Mouse (Mus musculus): ENCODE data around the gene Nop56. TPM values are rescaled to one million over a fixed set of nuclear protein-coding genes. Genes with fewer than 3 reads are reported as not detected.
A peak's percentile ranks its signal among the peaks of the same experiment; 100 is the strongest.

Gene Nop56
- polyA plus RNA-seq, 1 experiment: 15.5 TPM

DNA sequence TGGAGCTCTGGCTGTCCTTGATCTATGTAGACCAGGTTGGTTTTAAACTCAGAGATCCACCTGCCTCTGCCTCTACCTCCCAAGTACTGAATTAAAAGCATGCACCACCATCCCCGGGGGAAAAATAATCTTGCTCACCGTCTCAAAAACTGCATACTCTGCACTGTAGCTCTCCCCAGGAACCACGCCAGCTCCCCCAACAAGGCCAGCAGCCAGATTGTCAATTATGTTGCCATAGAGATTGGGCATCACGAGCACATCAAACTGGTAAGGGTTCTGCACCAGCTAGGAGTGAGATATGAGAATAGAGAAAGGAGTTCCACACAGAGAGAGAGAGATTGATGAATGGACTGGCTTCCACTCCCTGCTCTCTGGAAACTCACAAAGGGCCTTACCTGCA is 6.6 kb downstream of the Nop56 start:
- H3K4me1 ChIP-seq (ENCODE audit: control insufficient read depth, insufficient read depth, insufficient read length, low read length): peaks cover 4% of the 10 kb centered on the region; the same call in 1 of the 2 replicates
- H3K27ac ChIP-seq (ENCODE audit: insufficient read depth, low read depth, low read length): no peak overlapping the region
- WGBS: 59% methylated on average over 4 of the region's 4 CpGs
- peaks cover 49% of the 10 kb centered on the region for H3K36me3 ChIP-seq (ENCODE audit: control insufficient read depth, insufficient read depth, low read length)
- TF ChIP-seq CTCF (IDR thresholded peaks at IDR 0.05; ENCODE audit: extremely low read depth, insufficient read length, insufficient replicate concordance, low read depth, low read length) (no peak), POLR2A (IDR thresholded peaks at IDR 0.05; ENCODE audit: low read depth, low read length) (no peak)
- no peak overlapping the region for H3K4me3 ChIP-seq (ENCODE audit: low read depth, low read length)
- no peaks in the 10 kb centered on the region for H3K27me3 ChIP-seq (ENCODE audit: control insufficient read depth, insufficient read depth, low read length)

- TF ChIP-seq POLR2A (IDR thresholded peaks at IDR 0.05; ENCODE audit: low read depth, low read length) (peak; percentile 67), CTCF (IDR thresholded peaks at IDR 0.05; ENCODE audit: extremely low read depth, insufficient read length, insufficient replicate concordance, low read depth, low read length) (no peak)
- H3K36me3 ChIP-seq (ENCODE audit: control insufficient read depth, insufficient read depth, low read length): peaks cover 29% of the 10 kb centered on the region
- under 1% methylated on average over 51 of the region's 51 CpGs for WGBS
- H3K27ac ChIP-seq (ENCODE audit: insufficient read depth, low read depth, low read length): peak within 1 kb of the TSS; percentile 79
- peaks cover 4% of the 10 kb centered on the region; the same call in 1 of the 2 replicates for H3K4me1 ChIP-seq (ENCODE audit: control insufficient read depth, insufficient read depth, insufficient read length, low read length)
- H3K27me3 ChIP-seq (ENCODE audit: control insufficient read depth, insufficient read depth, low read length): no peaks in the 10 kb centered on the region
- H3K4me3 ChIP-seq (ENCODE audit: low read depth, low read length): peak within 1 kb of the TSS; percentile 94
These were observed 9.8 kb downstream of the Nop56 start, which contains the start of gene Idh3b for GRCm38 (mm10) chr2:130283854-130284654. TSS of gene Idh3b (minus strand) at chr2:130284547.

DNA sequence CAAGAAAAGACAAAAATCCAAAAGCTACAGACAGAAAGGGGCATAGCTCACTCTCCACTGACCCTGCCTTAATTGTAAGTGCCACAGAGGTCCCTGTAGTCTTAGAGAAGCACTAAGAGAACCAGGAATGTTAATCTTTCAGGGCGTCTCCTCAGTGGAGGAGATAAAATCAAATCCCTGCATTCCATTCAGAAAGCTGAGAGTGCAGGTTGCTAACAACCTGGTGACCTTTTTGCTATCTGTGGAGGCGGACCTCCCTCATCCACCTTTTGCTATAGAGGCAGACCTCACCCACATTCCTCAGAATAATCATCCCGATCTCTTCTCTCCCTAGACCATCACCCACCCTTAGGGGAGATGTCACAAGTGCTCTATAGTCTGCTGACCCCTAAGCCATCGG is 14.9 kb downstream of the Nop56 start:
- Histone ChIP-seq H3K4me3 (ENCODE audit: low read depth, low read length) (no peak overlapping the region), H3K27ac (ENCODE audit: insufficient read depth, low read depth, low read length) (no peak overlapping the region), H3K4me1 (ENCODE audit: control insufficient read depth, insufficient read depth, insufficient read length, low read length) (no peaks in the 10 kb centered on the region), H3K27me3 (ENCODE audit: control insufficient read depth, insufficient read depth, low read length) (no peaks in the 10 kb centered on the region), H3K36me3 (ENCODE audit: control insufficient read depth, insufficient read depth, low read length) (no peaks in the 10 kb centered on the region)
- WGBS: 39% methylated on average over 4 of the region's 4 CpGs
- TF ChIP-seq CTCF (IDR thresholded peaks at IDR 0.05; ENCODE audit: extremely low read depth, insufficient read length, insufficient replicate concordance, low read depth, low read length) (no peak), POLR2A (IDR thresholded peaks at IDR 0.05; ENCODE audit: low read depth, low read length) (no peak)

GRCm38 (mm10) chr2:130291434-130291833 is 17.2 kb downstream of the Nop56 start:
- TF ChIP-seq CTCF (IDR thresholded peaks at IDR 0.05; ENCODE audit: extremely low read depth, insufficient read length, insufficient replicate concordance, low read depth, low read length): peak; percentile 80; the same call in 1 of the 2 replicates
- TF ChIP-seq POLR2A (IDR thresholded peaks at IDR 0.05; ENCODE audit: low read depth, low read length): no peak
- Histone ChIP-seq H3K4me3 (ENCODE audit: low read depth, low read length) (no peak overlapping the region), H3K36me3 (ENCODE audit: control insufficient read depth, insufficient read depth, low read length) (no peaks in the 10 kb centered on the region), H3K27me3 (ENCODE audit: control insufficient read depth, insufficient read depth, low read length) (peaks cover 21% of the 10 kb centered on the region), H3K27ac (ENCODE audit: insufficient read depth, low read depth, low read length) (no peak overlapping the region), H3K4me1 (ENCODE audit: control insufficient read depth, insufficient read depth, insufficient read length, low read length) (peaks cover 11% of the 10 kb centered on the region)
- 7% methylated on average over 8 of the region's 8 CpGs for WGBS

- Histone ChIP-seq H3K4me3 (ENCODE audit: low read depth, low read length) (no peak overlapping the region), H3K36me3 (ENCODE audit: control insufficient read depth, insufficient read depth, low read length) (no peaks in the 10 kb centered on the region), H3K27ac (ENCODE audit: insufficient read depth, low read depth, low read length) (no peak overlapping the region), H3K4me1 (ENCODE audit: control insufficient read depth, insufficient read depth, insufficient read length, low read length) (peaks cover 11% of the 10 kb centered on the region), H3K27me3 (ENCODE audit: control insufficient read depth, insufficient read depth, low read length) (peaks cover 36% of the 10 kb centered on the region)
- TF ChIP-seq POLR2A (IDR thresholded peaks at IDR 0.05; ENCODE audit: low read depth, low read length) (no peak), CTCF (IDR thresholded peaks at IDR 0.05; ENCODE audit: extremely low read depth, insufficient read length, insufficient replicate concordance, low read depth, low read length) (no peak)
- 58% methylated on average over 3 of the region's 3 CpGs for WGBS
These were observed 18.8 kb downstream of the Nop56 start for GRCm38 (mm10) chr2:130293009-130293408.

DNA sequence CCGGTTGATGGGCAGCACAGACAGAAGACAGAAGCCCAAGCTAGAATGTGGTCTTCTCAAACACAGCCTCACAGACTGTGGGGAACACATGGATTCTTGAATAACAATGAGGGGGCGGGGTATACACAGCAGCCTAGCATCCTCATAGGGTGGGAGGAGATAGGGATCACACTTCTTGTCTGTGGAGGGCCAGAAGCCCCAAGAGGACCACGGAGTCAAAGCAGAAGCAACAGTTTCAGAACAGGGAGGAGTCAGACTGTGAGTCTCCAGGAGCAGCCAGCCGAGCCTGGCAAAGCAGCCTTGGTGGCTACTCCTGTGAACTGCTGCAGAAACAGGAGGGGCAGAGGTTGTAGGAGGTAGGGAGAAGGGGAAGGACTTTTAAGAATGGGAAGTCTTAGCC is 19.3 kb downstream of the Nop56 start:
- Histone ChIP-seq H3K4me1 (ENCODE audit: control insufficient read depth, insufficient read depth, insufficient read length, low read length) (peaks cover 11% of the 10 kb centered on the region), H3K27me3 (ENCODE audit: control insufficient read depth, insufficient read depth, low read length) (peaks cover 36% of the 10 kb centered on the region), H3K27ac (ENCODE audit: insufficient read depth, low read depth, low read length) (no peak overlapping the region), H3K4me3 (ENCODE audit: low read depth, low read length) (no peak overlapping the region), H3K36me3 (ENCODE audit: control insufficient read depth, insufficient read depth, low read length) (no peaks in the 10 kb centered on the region)
- WGBS: 22% methylated on average over 4 of the region's 4 CpGs
- TF ChIP-seq CTCF (IDR thresholded peaks at IDR 0.05; ENCODE audit: extremely low read depth, insufficient read length, insufficient replicate concordance, low read depth, low read length) (no peak), POLR2A (IDR thresholded peaks at IDR 0.05; ENCODE audit: low read depth, low read length) (no peak)

GRCm38 (mm10) chr2:130294218-130294935 is 20.1 kb downstream of the Nop56 start:
- H3K36me3 ChIP-seq (ENCODE audit: control insufficient read depth, insufficient read depth, low read length): no peaks in the 10 kb centered on the region
- no peak overlapping the region for H3K27ac ChIP-seq (ENCODE audit: insufficient read depth, low read depth, low read length)
- 14% methylated on average over 20 of the region's 20 CpGs for WGBS
- peaks cover 11% of the 10 kb centered on the region for H3K4me1 ChIP-seq (ENCODE audit: control insufficient read depth, insufficient read depth, insufficient read length, low read length)
- peak overlapping the region; percentile 63 for H3K4me3 ChIP-seq (ENCODE audit: low read depth, low read length)
- TF ChIP-seq POLR2A (IDR thresholded peaks at IDR 0.05; ENCODE audit: low read depth, low read length): no peak
- H3K27me3 ChIP-seq (ENCODE audit: control insufficient read depth, insufficient read depth, low read length): peaks cover 36% of the 10 kb centered on the region
